Mouse (Mus musculus) limb, embryonic 14.5 days (tissue): ENCODE measurements at regions not wholly inside any gene's neighbourhood (a gene's known extent, or its start where the extent isn't known, plus 50 kb on each side); places are given as distances from the start of the nearest gene placed in this dataset.
A peak's percentile ranks its signal among the peaks of the same experiment; 100 is the strongest.

ENCODE experiments used
- ATAC-seq: fragments of 200-750 bp; cut with Nextera tagmentation; 2 replicates; pipeline ENCODE4 v1.8.0; 2017; ENCODE audit warnings: low read depth, moderate number of reproducible peaks, moderate TSS enrichment; ENCODE audit not compliant: low FRiP score
- DNase-seq: peaks from one replicate; pipeline ENCODE4 v3.0.0-alpha.2; 2015; ENCODE audit warnings: low spot score
- H3K27ac ChIP-seq: fragments of 300-500 bp; sonication (generic); replicated peaks from 2 replicates; pipeline ENCODE4 v1.5.1; 2014; ENCODE audit warnings: low read depth, mild to moderate bottlenecking, low read length, moderate library complexity, mixed read lengths
- H3K27me3 ChIP-seq: fragments of 300-500 bp; sonication (generic); 2 replicates; pipeline ENCODE4 v1.6.1; 2014; ENCODE audit warnings: low read length, mixed read lengths; ENCODE audit not compliant: control insufficient read depth, insufficient read depth
- H3K36me3 ChIP-seq: fragments of 300-500 bp; sonication (generic); 2 replicates; pipeline ENCODE4 v1.6.1; 2014; ENCODE audit warnings: mild to moderate bottlenecking, low read length, moderate library complexity, mixed read lengths; ENCODE audit not compliant: control insufficient read depth, insufficient read depth
- H3K4me1 ChIP-seq: fragments of 300-500 bp; sonication (generic); 2 replicates; pipeline ENCODE4 v1.6.1; 2014; ENCODE audit warnings: antibody characterized with exemption, low read length, mixed read lengths; ENCODE audit not compliant: control insufficient read depth, insufficient read depth
- H3K4me2 ChIP-seq: fragments of 300-500 bp; sonication (generic); replicated peaks from 2 replicates; pipeline ENCODE4 v1.6.1; 2014; ENCODE audit warnings: low read depth, mild to moderate bottlenecking, low read length, moderate library complexity; ENCODE audit not compliant: severe bottlenecking
- H3K4me3 ChIP-seq: fragments of 300-500 bp; sonication (generic); replicated peaks from 2 replicates; pipeline ENCODE4 v1.5.1; 2014; ENCODE audit warnings: low read length
- H3K9ac ChIP-seq: fragments of 300-500 bp; sonication (generic); 2 replicates; pipeline ENCODE4 v1.6.1; 2014; ENCODE audit warnings: mild to moderate bottlenecking, low read depth, low read length, moderate library complexity; ENCODE audit not compliant: severe bottlenecking
- H3K9me3 ChIP-seq: fragments of 300-500 bp; sonication (generic); 2 replicates; pipeline ENCODE4 v1.6.1; 2016; ENCODE audit warnings: low read length; ENCODE audit not compliant: control insufficient read depth
- POLR2A ChIP-seq: fragments of 200-500 bp; IDR thresholded peaks from 2 replicates; pipeline ENCODE4 v1.8.0; 2012; ENCODE audit warnings: inconsistent platforms, mild to moderate bottlenecking, moderate library complexity, borderline replicate concordance; ENCODE audit not compliant: insufficient read depth, insufficient read length; ENCODE audit errors: extremely low read depth
- WGBS: fragments of 180-500 bp; shearing (Covaris S2); extraction: QIAGEN DNeasy Blood & Tissue Kit; methylation state at CpG from one replicate; pipeline ENCODE4 v1.1.7; 2014; 5-methylcytosine and 5-hydroxymethylcytosine counted together

- DNase-seq (peak; percentile 28), ATAC-seq (peak; percentile 37; the same call in 1 of the 2 replicates)
- Histone ChIP-seq H3K36me3 (no peaks in the 10 kb centered on the region), H3K4me3 (no peak overlapping the region), H3K27ac (peak overlapping the region; percentile 40; the same call in 1 of the 2 replicates), H3K9ac (no peak overlapping the region), H3K4me2 (no peak overlapping the region; the same call in 1 of the 2 replicates), H3K27me3 (no peaks in the 10 kb centered on the region), H3K4me1 (peaks cover 17% of the 10 kb centered on the region), H3K9me3 (no peaks in the 10 kb centered on the region)
- 35% methylated on average over 8 of the region's 8 CpGs for WGBS
- TF ChIP-seq POLR2A, result no peak
Measured at GRCm38 (mm10) chr13:110895900-110896299, 358.9 kb upstream of the Actbl2 start.

- no peak for TF ChIP-seq POLR2A
- Histone ChIP-seq H3K4me2 (no peak overlapping the region), H3K27me3 (no peaks in the 10 kb centered on the region), H3K9me3 (no peaks in the 10 kb centered on the region), H3K9ac (no peak overlapping the region), H3K36me3 (no peaks in the 10 kb centered on the region), H3K4me3 (no peak overlapping the region), H3K27ac (no peak overlapping the region), H3K4me1 (peaks cover 15% of the 10 kb centered on the region)
- ATAC-seq (no peak), DNase-seq (no peak)
- WGBS, result 73% methylated on average over 4 of the region's 4 CpGs
Measured at GRCm38 (mm10) chr13:110897621-110898020, 357.2 kb upstream of the Actbl2 start.

- Histone ChIP-seq H3K4me3 (no peak overlapping the region), H3K36me3 (no peaks in the 10 kb centered on the region), H3K4me2 (no peak overlapping the region), H3K27ac (no peak overlapping the region), H3K9me3 (no peaks in the 10 kb centered on the region), H3K9ac (no peak overlapping the region), H3K4me1 (peaks cover 24% of the 10 kb centered on the region), H3K27me3 (no peaks in the 10 kb centered on the region)
- TF ChIP-seq POLR2A, result no peak
- DNase-seq, result peak; percentile 82
- WGBS, result 47% methylated on average over 7 of the region's 7 CpGs
- ATAC-seq, result no peak
Measured at GRCm38 (mm10) chr13:110902994-110903644, 351.7 kb upstream of the Actbl2 start.

- under 1% methylated on average over 6 of the region's 6 CpGs for WGBS
- no peaks in the 10 kb centered on the region for H3K9me3 ChIP-seq
- no peak for TF ChIP-seq POLR2A
- H3K4me3 ChIP-seq, result no peak overlapping the region
- no peaks in the 10 kb centered on the region for H3K27me3 ChIP-seq
- H3K36me3 ChIP-seq, result no peaks in the 10 kb centered on the region
- peak overlapping the region; percentile 65 for H3K27ac ChIP-seq
- no peak overlapping the region; the same call in 1 of the 2 replicates for H3K9ac ChIP-seq
- H3K4me2 ChIP-seq, result no peak overlapping the region
- DNase-seq (peak; percentile 70), ATAC-seq (peak; percentile 86)
- H3K4me1 ChIP-seq, result peaks cover 33% of the 10 kb centered on the region
Measured at GRCm38 (mm10) chr13:110907319-110907955, 347.4 kb upstream of the Actbl2 start.

GRCm38 (mm10) chr13:110911866-110912265 is 342.9 kb upstream of the Actbl2 start:
- peaks cover 22% of the 10 kb centered on the region for H3K4me1 ChIP-seq
- no peak overlapping the region for H3K4me2 ChIP-seq
- 82% methylated on average over 7 of the region's 7 CpGs for WGBS
- DNase-seq (no peak), ATAC-seq (no peak)
- no peaks in the 10 kb centered on the region for H3K27me3 ChIP-seq
- no peak overlapping the region for H3K4me3 ChIP-seq
- no peak overlapping the region for H3K27ac ChIP-seq
- no peaks in the 10 kb centered on the region for H3K9me3 ChIP-seq
- no peaks in the 10 kb centered on the region for H3K36me3 ChIP-seq
- no peak overlapping the region for H3K9ac ChIP-seq
- no peak for TF ChIP-seq POLR2A
